Mouse (Mus musculus): Measurements from ENCODE around the gene Tns3. TPM values are rescaled to one million over a fixed set of nuclear protein-coding genes. Genes with fewer than 3 reads are reported as not detected.

Tns3 gene
- polyA plus RNA-seq, 1 experiment: 57.4 TPM

- Histone ChIP-seq H3K36me3 (ENCODE audit: control insufficient read depth, insufficient read depth) (peaks cover 31% of the 10 kb centered on the region), H3K79me3 (ENCODE audit: low read depth) (peaks cover 12% of the 10 kb centered on the region), H3K27me3 (ENCODE audit: control insufficient read depth, insufficient read depth, insufficient read length) (no peaks in the 10 kb centered on the region), H3ac (ENCODE audit: control insufficient read depth, insufficient read length, low read depth) (no peak overlapping the region), H3K79me2 (ENCODE audit: control insufficient read depth, insufficient read depth) (peaks cover 14% of the 10 kb centered on the region), H3K4me3 (ENCODE audit: insufficient read depth, poor library complexity, severe bottlenecking) (no peak overlapping the region)
- TF ChIP-seq CTCF (IDR thresholded peaks at IDR 0.05; ENCODE audit: control insufficient read depth, insufficient read depth, insufficient read length) (no peak), CEBPB (IDR thresholded peaks at IDR 0.05; ENCODE audit: low read depth) (no peak), FOSL1 (IDR thresholded peaks at IDR 0.05; ENCODE audit: insufficient read depth, low read length, poor library complexity, severe bottlenecking) (no peak), MAX (IDR thresholded peaks at IDR 0.05) (no peak), USF1 (IDR thresholded peaks at IDR 0.05; ENCODE audit: low read depth) (no peak), MYOD1 (IDR thresholded peaks at IDR 0.05; ENCODE audit: control insufficient read depth, insufficient read length, low read depth) (no peak)
Measured at GRCm38 (mm10) chr11:8644272-8644671, 20.1 kb downstream of the Tns3 start.

- Histone ChIP-seq H3K79me2 (ENCODE audit: control insufficient read depth, insufficient read depth) (no peaks in the 10 kb centered on the region), H3K4me3 (ENCODE audit: insufficient read depth, poor library complexity, severe bottlenecking) (no peak overlapping the region), H3K36me3 (ENCODE audit: control insufficient read depth, insufficient read depth) (peaks cover 7% of the 10 kb centered on the region), H3K79me3 (ENCODE audit: low read depth) (no peaks in the 10 kb centered on the region), H3ac (ENCODE audit: control insufficient read depth, insufficient read length, low read depth) (no peak overlapping the region), H3K27me3 (ENCODE audit: control insufficient read depth, insufficient read depth, insufficient read length) (no peaks in the 10 kb centered on the region)
- TF ChIP-seq MAX (IDR thresholded peaks at IDR 0.05): no peak
Measured at GRCm38 (mm10) chr11:8641634-8642277, 22.6 kb downstream of the Tns3 start.

GRCm38 (mm10) chr11:8639726-8640125 is 24.6 kb downstream of the Tns3 start:
- no peak for TF ChIP-seq MYOG (IDR thresholded peaks at IDR 0.05; ENCODE audit: control insufficient read depth, extremely low read depth, insufficient read length)
- no peak for TF ChIP-seq CEBPB (IDR thresholded peaks at IDR 0.05; ENCODE audit: low read depth)
- no peak for TF ChIP-seq FOSL1 (IDR thresholded peaks at IDR 0.05; ENCODE audit: insufficient read depth, low read length, poor library complexity, severe bottlenecking)
- TF ChIP-seq CTCF (IDR thresholded peaks at IDR 0.05; ENCODE audit: control insufficient read depth, insufficient read depth, insufficient read length): no peak
- no peak for TF ChIP-seq MYOD1 (IDR thresholded peaks at IDR 0.05; ENCODE audit: control insufficient read depth, insufficient read length, low read depth)
- no peak for TF ChIP-seq USF1 (IDR thresholded peaks at IDR 0.05; ENCODE audit: low read depth)
- no peak overlapping the region for H3K4me3 ChIP-seq (ENCODE audit: insufficient read depth, poor library complexity, severe bottlenecking)
- H3K27me3 ChIP-seq (ENCODE audit: control insufficient read depth, insufficient read depth, insufficient read length): no peaks in the 10 kb centered on the region
- H3K79me3 ChIP-seq (ENCODE audit: low read depth): no peaks in the 10 kb centered on the region
- no peak overlapping the region for H3ac ChIP-seq (ENCODE audit: control insufficient read depth, insufficient read length, low read depth)
- no peaks in the 10 kb centered on the region for H3K79me2 ChIP-seq (ENCODE audit: control insufficient read depth, insufficient read depth)
- H3K36me3 ChIP-seq (ENCODE audit: control insufficient read depth, insufficient read depth): no peaks in the 10 kb centered on the region

GRCm38 (mm10) chr11:8639007-8639718 is 25.2 kb downstream of the Tns3 start:
- H3ac ChIP-seq (ENCODE audit: control insufficient read depth, insufficient read length, low read depth): no peak overlapping the region
- no peak for TF ChIP-seq FOSL1 (IDR thresholded peaks at IDR 0.05; ENCODE audit: insufficient read depth, low read length, poor library complexity, severe bottlenecking)
- TF ChIP-seq CTCF (IDR thresholded peaks at IDR 0.05; ENCODE audit: control insufficient read depth, insufficient read depth, insufficient read length): no peak
- no peak for TF ChIP-seq MAX (IDR thresholded peaks at IDR 0.05)
- no peak for TF ChIP-seq MYOD1 (IDR thresholded peaks at IDR 0.05; ENCODE audit: control insufficient read depth, insufficient read length, low read depth)
- TF ChIP-seq USF1 (IDR thresholded peaks at IDR 0.05; ENCODE audit: low read depth): no peak
- no peak for TF ChIP-seq CEBPB (IDR thresholded peaks at IDR 0.05; ENCODE audit: low read depth)
- no peak for TF ChIP-seq MYOG (IDR thresholded peaks at IDR 0.05; ENCODE audit: control insufficient read depth, extremely low read depth, insufficient read length)
- H3K27me3 ChIP-seq (ENCODE audit: control insufficient read depth, insufficient read depth, insufficient read length): no peaks in the 10 kb centered on the region

GRCm38 (mm10) chr11:8637469-8638447 is 26.6 kb downstream of the Tns3 start:
- no peaks in the 10 kb centered on the region for H3K79me2 ChIP-seq (ENCODE audit: control insufficient read depth, insufficient read depth)
- H3K27me3 ChIP-seq (ENCODE audit: control insufficient read depth, insufficient read depth, insufficient read length): no peaks in the 10 kb centered on the region
- H3K36me3 ChIP-seq (ENCODE audit: control insufficient read depth, insufficient read depth): no peaks in the 10 kb centered on the region
- no peaks in the 10 kb centered on the region for H3K79me3 ChIP-seq (ENCODE audit: low read depth)
- TF ChIP-seq MYOD1 (IDR thresholded peaks at IDR 0.05; ENCODE audit: control insufficient read depth, insufficient read length, low read depth): no peak
- no peak for TF ChIP-seq FOSL1 (IDR thresholded peaks at IDR 0.05; ENCODE audit: insufficient read depth, low read length, poor library complexity, severe bottlenecking)
- TF ChIP-seq CEBPB (IDR thresholded peaks at IDR 0.05; ENCODE audit: low read depth): no peak
- TF ChIP-seq USF1 (IDR thresholded peaks at IDR 0.05; ENCODE audit: low read depth): no peak
- no peak for TF ChIP-seq MYOG (IDR thresholded peaks at IDR 0.05; ENCODE audit: control insufficient read depth, extremely low read depth, insufficient read length)
- TF ChIP-seq CTCF (IDR thresholded peaks at IDR 0.05; ENCODE audit: control insufficient read depth, insufficient read depth, insufficient read length): no peak
- no peak overlapping the region for H3K4me3 ChIP-seq (ENCODE audit: insufficient read depth, poor library complexity, severe bottlenecking)
- H3ac ChIP-seq (ENCODE audit: control insufficient read depth, insufficient read length, low read depth): no peak overlapping the region

More at GRCm38 (mm10) chr11:8639007-8639718, 25.2 kb downstream of the Tns3 start:
- no peaks in the 10 kb centered on the region for H3K79me2 ChIP-seq (ENCODE audit: control insufficient read depth, insufficient read depth)
- no peaks in the 10 kb centered on the region for H3K36me3 ChIP-seq (ENCODE audit: control insufficient read depth, insufficient read depth)
- no peak overlapping the region for H3K4me3 ChIP-seq (ENCODE audit: insufficient read depth, poor library complexity, severe bottlenecking)
- no peaks in the 10 kb centered on the region for H3K79me3 ChIP-seq (ENCODE audit: low read depth)

All from C2C12 (cell line).